Mouse (Mus musculus): ENCODE results near the gene Csad.
"Not testable (repeated sequence)": the region's sequence is repeated elsewhere in the genome, so short reads cannot be mapped to it uniquely, and the experiment has no call there.

Csad gene

GRCm38 (mm10) chr15:102163900-102164693 is 40.4 kb downstream of the Csad start:
- peak; percentile 38 for DNase-seq (ENCODE audit: low read depth)

DNA sequence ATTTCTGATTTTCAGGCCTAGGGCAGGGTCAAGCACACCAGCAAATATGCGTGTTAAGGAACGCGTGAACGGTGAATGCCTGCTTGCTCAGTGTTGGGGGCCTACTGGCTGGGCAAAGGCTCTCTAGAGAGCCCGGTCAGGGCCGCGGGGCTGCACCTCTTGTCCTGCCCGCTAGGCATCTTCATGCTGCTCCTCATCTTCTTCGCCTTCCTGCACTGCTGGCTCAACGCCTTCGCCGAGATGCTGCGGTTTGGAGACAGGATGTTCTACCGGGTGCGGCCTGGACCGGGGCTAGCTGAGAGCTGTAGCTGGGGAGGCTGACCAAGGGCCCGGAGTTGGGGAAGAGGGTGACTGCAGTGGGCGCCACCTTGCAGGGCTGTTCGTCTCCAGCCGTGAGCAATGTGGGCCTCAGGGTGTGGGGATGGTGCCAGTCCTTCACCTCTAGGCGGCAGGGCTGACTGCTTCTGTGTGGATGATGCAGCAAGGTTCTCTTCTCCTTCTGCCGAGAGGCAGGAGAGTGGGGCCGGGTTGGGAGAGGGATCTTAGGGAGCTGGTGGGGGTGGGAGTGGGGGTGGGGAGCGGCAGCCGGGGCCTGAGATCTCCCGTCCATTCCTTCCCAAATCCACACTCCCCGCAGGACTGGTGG is 44.0 kb downstream of the Csad start:
- peak; percentile 43 for DNase-seq (ENCODE audit: low read depth)

- no peak for DNase-seq (ENCODE audit: low read depth)
Measured at GRCm38 (mm10) chr15:102156836-102157235, 47.7 kb downstream of the Csad start.

DNA sequence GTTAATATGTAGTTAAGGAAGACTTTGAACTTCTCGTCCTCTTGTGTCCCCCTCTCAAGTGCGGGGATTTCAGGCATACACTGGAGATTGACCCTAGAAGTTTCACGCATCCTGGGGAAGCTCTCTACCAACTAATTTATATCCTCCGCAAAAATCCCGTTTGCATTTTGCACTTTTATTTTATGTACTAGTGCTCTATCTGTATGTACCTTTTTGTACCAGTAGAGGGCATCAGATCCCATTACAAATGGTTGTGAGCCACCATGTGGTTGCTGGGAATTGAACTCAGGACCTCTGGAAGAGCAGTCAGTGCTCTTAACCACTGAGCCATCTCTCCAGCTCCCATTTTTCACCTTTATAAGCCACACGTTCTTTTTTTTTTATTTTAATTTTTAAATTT is 49.5 kb downstream of the Csad start:
- DNase-seq (ENCODE audit: low read depth), result not testable (repeated sequence)

DNA sequence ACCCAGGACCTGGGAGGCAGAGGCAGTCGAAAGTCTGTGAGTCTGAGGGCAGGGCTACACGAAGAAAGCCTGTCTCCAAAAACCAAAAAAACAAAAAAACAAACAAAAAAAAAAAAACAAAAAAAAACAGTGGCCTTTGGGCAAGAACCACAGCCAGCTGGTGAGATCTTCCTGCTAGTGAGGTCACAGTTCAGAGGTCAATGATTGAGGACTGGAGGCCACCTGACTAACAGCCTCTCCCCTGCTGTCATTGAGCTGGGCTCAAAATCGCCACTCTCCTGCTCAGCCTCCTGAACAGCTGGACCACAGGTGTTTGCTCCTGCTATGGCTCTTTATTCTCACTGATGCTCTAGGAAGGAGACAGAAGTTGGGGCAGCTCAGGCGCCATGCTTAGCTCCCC is 51.9 kb downstream of the Csad start:
- no peak for DNase-seq (ENCODE audit: low read depth)

DNA sequence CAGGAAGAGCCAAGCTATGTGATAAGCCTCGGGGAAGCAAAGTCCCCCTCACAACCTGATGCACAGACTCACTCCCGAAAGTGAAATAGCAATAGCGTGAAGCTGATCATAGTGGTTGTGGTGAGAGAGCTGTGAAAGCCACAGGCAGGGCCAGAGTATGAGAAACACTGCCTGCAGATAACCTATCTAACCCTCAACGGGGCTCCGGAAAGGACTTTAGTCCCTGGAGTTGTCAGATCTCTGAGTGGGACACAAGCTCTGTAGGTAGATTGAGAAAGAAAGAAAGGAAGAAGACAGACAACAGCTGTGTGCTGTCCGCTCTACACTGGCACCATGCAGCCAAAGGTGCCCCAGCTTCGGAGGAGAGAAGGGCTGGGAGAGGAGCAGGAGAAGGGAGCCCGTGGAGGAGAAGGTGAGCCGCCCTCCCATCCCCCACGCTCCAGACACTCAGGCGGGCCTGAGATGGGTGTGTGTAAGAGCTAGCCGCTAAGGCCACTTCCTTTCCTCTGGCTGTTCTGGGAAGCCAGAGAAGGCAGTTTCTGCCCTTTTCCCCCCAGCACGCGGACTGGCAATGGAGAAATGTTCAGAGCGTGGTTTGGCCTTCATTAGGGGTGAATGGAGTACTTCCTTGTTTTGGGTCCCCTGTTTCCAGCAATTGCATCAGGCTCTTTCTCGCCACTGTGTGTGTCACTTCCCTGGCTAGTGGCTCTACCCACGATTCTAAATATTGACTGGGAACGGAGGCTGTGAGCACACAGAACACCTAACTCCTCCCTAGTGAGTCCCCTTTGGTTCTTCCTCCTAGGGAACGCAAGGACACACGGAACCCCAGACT is 54.0 kb downstream of the Csad start, which contains the start of gene Soat2:
Gene Soat2, plus strand, starts transcription at position 226 of the 835 bp plus-strand sequence.
- DNase-seq (ENCODE audit: low read depth), result peak; percentile 84

GRCm38 (mm10) chr15:102149561-102149960 is 55.0 kb downstream of the Csad start:
- DNase-seq (ENCODE audit: low read depth), result no peak

DNA sequence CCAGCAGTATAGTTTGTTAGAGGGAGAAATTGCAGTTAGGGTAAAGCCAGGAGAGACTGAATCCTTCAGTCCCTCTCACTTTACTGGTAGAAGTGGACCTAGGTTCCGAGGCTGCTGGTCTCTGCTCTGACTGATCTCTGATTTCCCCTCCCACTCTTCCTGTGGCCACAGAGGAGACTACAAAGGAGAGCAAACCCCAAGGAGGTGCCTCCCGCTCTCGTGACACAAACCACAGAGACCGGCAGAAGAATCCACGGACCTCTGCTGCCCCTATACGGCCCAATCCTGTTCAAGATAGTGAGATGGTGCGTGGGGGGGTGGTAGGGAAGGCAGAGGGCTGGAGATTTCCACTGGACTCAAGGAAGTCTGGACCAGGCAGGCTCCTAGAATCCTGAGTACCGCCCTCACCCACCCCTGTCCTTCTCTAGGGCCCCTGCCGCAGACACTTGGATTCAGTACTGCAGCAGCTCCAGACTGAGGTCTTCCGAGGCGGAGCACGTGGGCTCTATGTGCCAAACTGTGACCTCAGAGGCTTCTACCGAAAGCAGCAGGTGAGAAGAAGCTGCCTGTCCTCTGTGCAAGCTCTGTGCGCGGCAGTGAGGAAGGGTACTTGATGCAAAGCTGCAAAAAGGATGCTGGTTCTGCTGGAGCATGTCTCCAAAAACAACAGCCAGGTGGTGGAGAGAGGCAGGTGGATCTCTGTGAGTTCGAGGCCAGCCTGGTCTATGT is 56.7 kb downstream of the Csad start:
- peak; percentile 69 for DNase-seq (ENCODE audit: low read depth)

DNA sequence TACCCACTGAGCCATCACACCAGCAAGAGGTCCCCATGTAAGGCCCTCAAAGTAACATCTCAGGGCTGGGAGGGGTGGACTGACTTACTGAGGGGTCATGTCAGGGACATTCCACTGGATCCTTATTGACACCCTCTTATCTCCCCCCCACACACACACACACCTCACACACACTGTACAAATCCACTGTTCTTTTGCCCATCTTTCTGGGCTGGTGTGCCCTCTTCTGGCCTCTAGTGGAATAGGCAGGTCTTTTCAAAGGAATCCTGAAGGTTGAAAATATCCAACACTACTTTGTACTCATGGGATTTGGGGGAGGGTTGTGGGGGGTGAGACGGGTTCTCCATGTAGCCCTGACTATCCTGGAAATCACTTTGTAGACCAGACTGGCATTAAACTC is 57.6 kb downstream of the Csad start:
- peak; percentile 75 for DNase-seq (ENCODE audit: low read depth)

DNA sequence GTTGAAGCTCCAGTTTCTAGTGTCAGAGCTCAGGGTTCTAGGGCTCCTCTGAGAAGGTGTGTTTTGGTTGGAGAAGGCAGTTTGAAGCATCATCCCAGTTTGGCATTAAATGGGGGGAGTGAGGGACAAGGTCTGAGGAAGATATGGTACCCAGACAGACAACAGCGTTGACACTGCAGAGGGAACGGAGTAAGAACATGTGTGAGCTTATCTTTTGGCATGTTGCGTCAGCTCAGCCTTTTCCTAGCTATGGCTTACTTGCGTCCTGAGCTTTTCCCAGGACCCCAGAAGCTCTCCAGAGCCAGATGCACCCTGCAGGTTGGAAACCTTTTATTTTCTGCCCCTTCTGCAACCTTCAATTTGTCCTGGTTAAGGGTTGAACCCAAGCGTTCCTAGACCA is 58.4 kb downstream of the Csad start:
- no peak for DNase-seq (ENCODE audit: low read depth)

- no peak for DNase-seq (ENCODE audit: low read depth)
Measured at GRCm38 (mm10) chr15:102145330-102145729, 59.2 kb downstream of the Csad start.

DNA sequence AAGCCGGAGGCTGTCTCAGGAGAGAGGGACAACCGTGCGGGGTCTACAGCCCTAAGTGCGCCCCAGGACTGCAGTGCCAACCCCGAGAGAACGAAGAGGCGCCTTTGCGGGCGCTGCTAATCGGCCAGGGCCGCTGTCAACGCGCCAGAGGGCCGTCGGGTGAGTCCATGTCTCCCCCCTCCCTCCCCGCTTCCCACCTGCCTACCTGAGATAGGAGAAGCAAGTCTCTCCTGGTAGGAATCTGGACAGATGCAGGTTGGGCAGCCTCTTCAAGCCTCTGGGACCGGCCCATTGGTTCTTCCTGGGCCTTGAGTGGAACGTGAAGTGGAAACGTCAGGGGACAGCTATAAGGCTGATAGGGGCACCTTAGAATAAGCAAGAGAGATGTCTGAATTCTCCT is 59.8 kb downstream of the Csad start:
- no peak for DNase-seq (ENCODE audit: low read depth)

DNA sequence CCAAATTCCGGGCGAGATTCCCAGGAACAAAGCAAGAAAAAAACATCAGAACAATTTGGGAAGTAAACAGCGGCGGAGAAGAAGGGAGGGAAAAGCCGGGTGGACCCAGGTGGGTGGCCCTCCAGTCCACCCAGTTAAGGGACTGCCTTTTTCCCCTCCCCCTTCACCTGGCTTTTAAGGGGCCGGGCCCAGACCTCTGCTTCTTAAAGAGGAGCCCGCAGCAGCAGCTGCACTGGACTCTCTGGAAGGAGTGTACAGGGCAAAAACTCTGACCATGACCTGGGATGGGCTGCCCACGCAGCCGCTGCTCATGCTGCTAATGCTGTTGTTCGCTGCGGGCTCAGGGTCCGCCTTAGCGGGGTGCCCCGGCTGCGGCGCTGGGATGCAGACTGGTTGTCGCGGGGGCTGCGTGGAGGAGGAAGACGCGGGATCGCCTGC is 60.2 kb downstream of the Csad start, which contains the start of gene Igfbp6:
Gene Igfbp6, plus strand, starts transcription at position 89 of the 438 bp plus-strand sequence.
- DNase-seq (ENCODE audit: low read depth), result no peak

DNA sequence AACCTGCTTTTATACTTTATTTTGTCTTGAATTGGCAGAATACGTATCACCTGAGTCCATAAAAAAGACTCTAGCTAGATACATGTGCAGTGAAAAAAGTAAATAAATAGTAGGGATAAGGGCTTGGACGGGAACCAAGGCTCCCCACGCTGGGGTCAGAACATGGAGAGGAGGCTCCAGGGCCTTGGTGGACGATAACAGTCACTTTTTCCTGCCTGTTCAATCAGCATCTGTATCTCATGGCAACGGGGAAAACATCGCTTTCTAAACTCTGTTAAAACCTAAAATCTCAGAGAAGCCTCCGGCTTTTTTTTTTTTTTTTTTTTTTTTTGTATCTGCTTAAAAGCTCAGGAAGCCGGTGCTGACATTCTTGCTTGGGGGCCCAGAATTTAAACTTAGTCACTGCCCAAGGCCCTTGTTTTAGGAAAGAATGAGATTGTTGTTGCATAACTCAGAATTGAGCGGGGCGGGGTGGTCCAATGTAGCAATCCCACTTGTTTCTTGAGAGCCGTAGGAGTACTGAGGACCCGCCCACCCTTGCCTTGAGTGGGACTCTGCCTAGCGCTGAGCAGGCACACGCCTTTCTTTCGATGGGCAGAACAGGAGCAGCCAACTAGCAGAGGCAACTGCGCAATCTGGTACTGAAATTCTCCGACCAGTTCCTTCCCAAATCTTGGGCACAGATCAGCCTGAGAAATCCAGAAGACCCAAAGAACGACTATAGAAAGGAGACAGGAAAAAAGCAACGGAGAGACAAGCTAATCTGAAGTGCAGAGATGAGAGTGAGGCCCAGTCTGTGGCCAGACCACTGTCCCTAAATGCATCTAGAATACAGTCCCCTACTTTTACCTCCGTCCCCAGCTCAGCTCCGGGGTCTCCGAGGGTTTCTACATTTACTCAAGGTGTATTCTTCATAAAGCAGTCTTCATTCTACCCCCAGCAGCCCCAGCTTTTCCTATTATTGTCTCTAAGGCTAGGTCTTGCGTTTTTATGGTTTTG is 61.3 kb downstream of the Csad start:
- DNase-seq (ENCODE audit: low read depth), result no peak

DNA sequence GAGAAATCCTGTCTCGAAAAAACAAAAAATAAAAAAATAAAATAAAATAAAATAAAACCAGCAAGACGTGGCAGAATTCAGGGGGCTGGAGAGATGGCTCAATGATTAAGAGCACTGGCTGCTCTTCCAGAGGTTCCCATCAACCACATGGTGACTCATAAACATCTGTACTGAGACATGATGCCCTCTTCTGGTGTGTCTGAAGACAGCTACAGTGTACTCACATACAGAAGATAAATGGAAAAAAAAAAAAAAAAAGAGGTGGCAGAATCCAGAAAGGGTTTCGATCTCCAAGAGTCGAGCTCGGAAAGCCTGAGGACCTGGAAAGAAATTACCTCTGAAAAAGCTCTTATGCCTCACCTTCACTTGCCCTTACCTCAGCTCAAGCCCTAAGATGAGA is 63.4 kb downstream of the Csad start:
- no peak for DNase-seq (ENCODE audit: low read depth)

- peak; percentile 99 for DNase-seq (ENCODE audit: low read depth)
Measured at GRCm38 (mm10) chr15:102136129-102136758, 68.3 kb downstream of the Csad start, which contains the start of gene Spryd3. Gene Spryd3, minus strand, starts transcription at chr15:102136234.

- no peak for DNase-seq (ENCODE audit: low read depth)
Measured at GRCm38 (mm10) chr15:102135522-102136128, 68.9 kb downstream of the Csad start.

GRCm38 (mm10) chr15:102134709-102135108 is 69.8 kb downstream of the Csad start:
- no peak for DNase-seq (ENCODE audit: low read depth)

DNA sequence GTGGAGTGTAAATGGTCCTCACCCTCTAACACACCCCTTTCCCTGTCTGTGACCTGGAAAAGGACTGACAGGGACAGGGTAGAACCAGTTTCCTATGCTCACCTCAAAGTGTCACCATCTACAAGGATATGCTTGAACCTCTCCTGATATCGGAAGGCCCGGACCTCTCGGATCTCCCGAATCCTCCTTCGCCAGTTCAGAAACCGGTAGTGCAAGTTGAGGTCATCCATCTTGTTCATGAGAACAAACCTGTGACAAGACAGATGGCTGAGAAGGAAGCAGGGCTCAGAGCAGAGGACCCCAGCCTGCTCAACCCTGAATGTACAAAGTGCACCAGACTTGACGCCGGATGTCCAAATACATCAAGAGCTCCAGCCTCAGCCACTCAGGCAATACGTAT is 71.2 kb downstream of the Csad start:
- DNase-seq (ENCODE audit: low read depth), result no peak
